Mouse (Mus musculus): ENCODE results near the gene Rps26.
"Not testable (repeated sequence)": the region's sequence is repeated elsewhere in the genome, so short reads cannot be mapped to it uniquely, and the experiment has no call there.

The Rps26 gene

GRCm38 (mm10) chr10:128641871-128642270 is 15.3 kb upstream of the Rps26 start:
- no peak for DNase-seq (ENCODE audit: low spot score in 2 of 2)

GRCm38 (mm10) chr10:128640891-128641290 is 14.3 kb upstream of the Rps26 start:
- DNase-seq (ENCODE audit: low spot score in 2 of 2): no peak

GRCm38 (mm10) chr10:128639999-128640398 is 13.5 kb upstream of the Rps26 start:
- DNase-seq (ENCODE audit: low spot score in 2 of 2): no peak

- no peak for DNase-seq (ENCODE audit: low spot score in 2 of 2)
These were observed 10.5 kb upstream of the Rps26 start for GRCm38 (mm10) chr10:128637011-128637410.

- no peak for DNase-seq (ENCODE audit: low spot score in 2 of 2)
These were observed 10.0 kb upstream of the Rps26 start for GRCm38 (mm10) chr10:128636561-128636960.

- DNase-seq (ENCODE audit: low spot score in 2 of 2): no peak
These were observed 9.2 kb upstream of the Rps26 start for GRCm38 (mm10) chr10:128635697-128636096.

- no peak for DNase-seq (ENCODE audit: low spot score in 2 of 2)
These were observed 5.0 kb upstream of the Rps26 start for GRCm38 (mm10) chr10:128631571-128631970.

GRCm38 (mm10) chr10:128630306-128630705 is 3.8 kb upstream of the Rps26 start:
- DNase-seq (ENCODE audit: low spot score in 2 of 2): not testable (repeated sequence)

- no peak for DNase-seq (ENCODE audit: low spot score in 2 of 2)
These were observed 3.2 kb upstream of the Rps26 start for GRCm38 (mm10) chr10:128629746-128630145.

GRCm38 (mm10) chr10:128627398-128628317 is 1.1 kb upstream of the Rps26 start:
- DNase-seq (ENCODE audit: low spot score in 2 of 2): no peak

GRCm38 (mm10) chr10:128625287-128625894 is 1.2 kb downstream of the Rps26 start:
- no peak for DNase-seq (ENCODE audit: low spot score in 2 of 2)

- not testable (repeated sequence) for DNase-seq (ENCODE audit: low spot score in 2 of 2)
These were observed 3.4 kb downstream of the Rps26 start for GRCm38 (mm10) chr10:128623106-128623613.

GRCm38 (mm10) chr10:128622702-128623101 is 3.8 kb downstream of the Rps26 start:
- DNase-seq (ENCODE audit: low spot score in 2 of 2): no peak

- no peak for DNase-seq (ENCODE audit: low spot score in 2 of 2)
These were observed 4.5 kb downstream of the Rps26 start for GRCm38 (mm10) chr10:128621986-128622520.

GRCm38 (mm10) chr10:128620241-128620640 is 6.3 kb downstream of the Rps26 start:
- DNase-seq (ENCODE audit: low spot score in 2 of 2): no peak

GRCm38 (mm10) chr10:128619148-128619547 is 7.4 kb downstream of the Rps26 start:
- DNase-seq (ENCODE audit: low spot score in 2 of 2): not testable (repeated sequence)

GRCm38 (mm10) chr10:128618570-128618969 is 8.0 kb downstream of the Rps26 start:
- DNase-seq (ENCODE audit: low spot score in 2 of 2): no peak

GRCm38 (mm10) chr10:128615798-128616448 is 10.6 kb downstream of the Rps26 start:
- not testable (repeated sequence) for DNase-seq (ENCODE audit: low spot score in 2 of 2)

- DNase-seq (ENCODE audit: low spot score in 2 of 2): no peak
These were observed 11.6 kb downstream of the Rps26 start for GRCm38 (mm10) chr10:128614934-128615333.

- DNase-seq (ENCODE audit: low spot score in 2 of 2): not testable (repeated sequence)
These were observed 12.7 kb downstream of the Rps26 start for GRCm38 (mm10) chr10:128613820-128614219.

GRCm38 (mm10) chr10:128613154-128613440 is 13.4 kb downstream of the Rps26 start:
- DNase-seq (ENCODE audit: low spot score in 2 of 2): no peak

Data from frontal cortex, postnatal 10 days (tissue).